Mouse (Mus musculus) liver, embryonic 14.5 days (tissue): ENCODE results near the gene Pax4. TPM values are rescaled to one million over a fixed set of nuclear protein-coding genes. Genes with fewer than 3 reads are reported as not detected.

Experiments used
- ATAC-seq: fragments of 200-750 bp; cut with Nextera tagmentation; 2 replicates; pipeline ENCODE4 v1.8.0; 2017; ENCODE audit warnings: moderate number of reproducible peaks, mild to moderate bottlenecking, moderate library complexity; ENCODE audit not compliant: insufficient read depth
- DNase-seq, 3 experiments: peaks; one replicate each; pipeline ENCODE4 v3.0.0-alpha.2; 2012 to 2013; ENCODE audit warnings: low read depth in 3 of 3, low spot score in 3 of 3
- H3K27ac ChIP-seq: fragments of 300-500 bp; sonication (generic); 2 replicates; pipeline ENCODE4 v1.5.1; 2014; ENCODE audit warnings: moderate library complexity, mild to moderate bottlenecking, control low read depth, inconsistent platforms
- H3K27me3 ChIP-seq: fragments of 300-500 bp; sonication (generic); 2 replicates; pipeline ENCODE4 v1.6.1; 2014; ENCODE audit warnings: mild to moderate bottlenecking, low read length, moderate library complexity; ENCODE audit not compliant: control insufficient read depth, insufficient read depth
- H3K36me3 ChIP-seq: fragments of 300-500 bp; sonication (generic); replicated peaks from 2 replicates; pipeline ENCODE4 v1.6.1; 2014; ENCODE audit warnings: low read depth; ENCODE audit not compliant: control insufficient read depth, insufficient read depth
- H3K4me1 ChIP-seq, 2 experiments: fragments of 200-500 bp in 1 of 2; fragments of 300-500 bp in 1 of 2; sonication (generic) in 1 of 2; replicated peaks; 2 replicates each; pipeline ENCODE4 v1.6.1; 2012 to 2014; ENCODE audit warnings: antibody characterized with exemption in 1 of 2, inconsistent platforms in 1 of 2, low read length in 1 of 2; ENCODE audit not compliant: control insufficient read depth in 2 of 2, insufficient read depth in 2 of 2
- H3K4me2 ChIP-seq: fragments of 300-500 bp; sonication (generic); 2 replicates; pipeline ENCODE4 v1.6.1; 2014; ENCODE audit warnings: low read depth, mild to moderate bottlenecking, control low read depth, moderate library complexity
- H3K4me3 ChIP-seq, 2 experiments: fragments of 200-500 bp in 1 of 2; fragments of 300-500 bp in 1 of 2; sonication (generic) in 1 of 2; 2 replicates each; pipeline ENCODE4 v1.5.1; 2012 to 2014; ENCODE audit warnings: low read depth in 2 of 2, low read length in 2 of 2, mild to moderate bottlenecking in 2 of 2, control low read depth in 1 of 2, inconsistent platforms in 1 of 2, moderate library complexity in 1 of 2; ENCODE audit not compliant: insufficient read depth in 1 of 2
- H3K9ac ChIP-seq: fragments of 300-500 bp; sonication (generic); replicated peaks from 2 replicates; pipeline ENCODE4 v1.6.1; 2014; ENCODE audit warnings: mild to moderate bottlenecking, control low read depth, moderate library complexity
- H3K9me3 ChIP-seq: fragments of 300-500 bp; sonication (generic); 2 replicates; pipeline ENCODE4 v1.6.1; 2016; ENCODE audit warnings: low read length, mixed read lengths; ENCODE audit not compliant: control insufficient read depth
- CTCF ChIP-seq: IDR thresholded peaks from 2 replicates; pipeline ENCODE4 v1.5.1; 2016; ENCODE audit warnings: antibody characterized with exemption, low read depth, control low read depth
- EP300 ChIP-seq: IDR thresholded peaks from 2 replicates; pipeline ENCODE4 v1.6.1; 2016; ENCODE audit warnings: antibody characterized with exemption, low read depth
- WGBS: fragments of 180-500 bp; shearing (Covaris S2); extraction: QIAGEN DNeasy Blood & Tissue Kit; methylation state at CpG from one replicate; pipeline ENCODE4 v1.1.7; 2014; ENCODE audit not compliant: insufficient replicate concordance; 5-methylcytosine and 5-hydroxymethylcytosine counted together
- polyA plus RNA-seq, 2 experiments: library from polyadenylated mRNA; depleted of rRNA in 1 of 2; stranded (reverse) in 1 of 2; unstranded in 1 of 2; fragments of >200 nt; fragmentation: Nextera tagmentation in 1 of 2; extraction: Ambion mirVana in 1 of 2; gene quantifications; 2 replicates each; pipeline versions ENCODE4 v1.2.1 to v1.2.3; 2012 to 2014

Pax4 gene
- polyA plus RNA-seq, 2 experiments = not detected

GRCm38 (mm10) chr6:28428290-28428689 lies 20.9 kb downstream of the Pax4 start, which contains the start of gene Gcc1:
Gene Gcc1, minus strand, starts transcription at chr6:28428390.
- no peaks in the 10 kb centered on the region for H3K27me3 ChIP-seq
- H3K36me3 ChIP-seq = peaks cover 23% of the 10 kb centered on the region
- H3K9me3 ChIP-seq = no peaks in the 10 kb centered on the region
- peaks cover 12 to 15% of the 10 kb centered on the region in 2 experiments for H3K4me1 ChIP-seq
- no peak within 1 kb of the TSS for H3K9ac ChIP-seq
- H3K4me2 ChIP-seq = no peak within 1 kb of the TSS
- ATAC-seq (no peak), DNase-seq (no peak)
- no peak within 1 kb of the TSS for H3K4me3 ChIP-seq
- 67% methylated on average over 3 of the region's 3 CpGs for WGBS
- no peak within 1 kb of the TSS for H3K27ac ChIP-seq
- no peak for TF ChIP-seq CTCF
- TF ChIP-seq EP300 = no peak

GRCm38 (mm10) chr6:28427096-28427839 lies 21.9 kb downstream of the Pax4 start, which contains the start of gene Fscn3:
Gene Fscn3, plus strand, starts transcription at chr6:28427789.
- ATAC-seq = no peak
- no peak for DNase-seq
- Histone ChIP-seq H3K27me3 (no peaks in the 10 kb centered on the region), H3K9ac (no peak within 1 kb of the TSS), H3K4me1 (peaks cover 19 to 20% of the 10 kb centered on the region in 2 experiments), H3K27ac (no peak within 1 kb of the TSS), H3K4me3 (no peak within 1 kb of the TSS), H3K4me2 (no peak within 1 kb of the TSS), H3K9me3 (no peaks in the 10 kb centered on the region), H3K36me3 (peaks cover 23% of the 10 kb centered on the region)
- no peak for TF ChIP-seq EP300
- no peak for TF ChIP-seq CTCF
- 66% methylated on average over 3 of the region's 3 CpGs for WGBS

GRCm38 (mm10) chr6:28425019-28425418 lies 24.1 kb downstream of the Pax4 start:
- Histone ChIP-seq H3K4me1 (peaks cover 20 to 22% of the 10 kb centered on the region in 2 experiments), H3K4me2 (peak overlapping the region; percentile 85), H3K36me3 (peaks cover 23% of the 10 kb centered on the region), H3K4me3 (peak overlapping the region; percentile 84 to 96), H3K9ac (peak overlapping the region; percentile 99), H3K27ac (peak overlapping the region; percentile 77), H3K27me3 (no peaks in the 10 kb centered on the region), H3K9me3 (no peaks in the 10 kb centered on the region)
- WGBS = 57% methylated on average over 6 of the region's 6 CpGs
- TF ChIP-seq CTCF = no peak
- no peak for DNase-seq
- ATAC-seq = no peak

- Histone ChIP-seq H3K9me3 (no peaks in the 10 kb centered on the region), H3K4me1 (peaks cover 27 to 28% of the 10 kb centered on the region in 2 experiments), H3K36me3 (peaks cover 24% of the 10 kb centered on the region), H3K27me3 (no peaks in the 10 kb centered on the region), H3K4me3 (peak overlapping the region; percentile 84 to 96), H3K27ac (peak overlapping the region; percentile 77), H3K4me2 (peak overlapping the region; percentile 85), H3K9ac (peak overlapping the region; percentile 99)
- WGBS = 3% methylated on average over 46 of the region's 46 CpGs
- ATAC-seq = peak; percentile 75
- DNase-seq = peak; percentile 75 to 77 (median 76)
- TF ChIP-seq EP300 (peak; percentile 89), CTCF (peak; percentile 55)
Observed at GRCm38 (mm10) chr6:28423767-28424695, 25.1 kb downstream of the Pax4 start.

- peak within 1 kb of the TSS; percentile 87 for H3K4me2 ChIP-seq
- peak within 1 kb of the TSS; percentile 84 to 96 for H3K4me3 ChIP-seq
- no peaks in the 10 kb centered on the region for H3K9me3 ChIP-seq
- TF ChIP-seq EP300 (no peak), CTCF (no peak)
- 2% methylated on average over 34 of the region's 42 CpGs for WGBS
- H3K27me3 ChIP-seq = no peaks in the 10 kb centered on the region
- H3K9ac ChIP-seq = peak within 1 kb of the TSS; percentile 99
- DNase-seq = peak; percentile 68 to 74 (median 72)
- peak within 1 kb of the TSS; percentile 77 for H3K27ac ChIP-seq
- H3K36me3 ChIP-seq = peaks cover 31% of the 10 kb centered on the region
- ATAC-seq = peak; percentile 53
- H3K4me1 ChIP-seq = peaks cover 27 to 28% of the 10 kb centered on the region in 2 experiments
Observed at GRCm38 (mm10) chr6:28423313-28423712, 25.8 kb downstream of the Pax4 start, which contains the start of gene Arf5. Gene Arf5, plus strand, starts transcription at chr6:28423560.
